Mouse (Mus musculus) hindbrain, embryonic 15.5 days (tissue): ENCODE data around the gene Tfap2a. TPM values are rescaled to one million over a fixed set of nuclear protein-coding genes. Genes with fewer than 3 reads are reported as not detected.

Experiments
- ATAC-seq: fragments of 200-750 bp; cut with Nextera tagmentation; 2 replicates; pipeline ENCODE4 v1.8.0; 2017; ENCODE audit warnings: low read depth, moderate number of reproducible peaks, moderate TSS enrichment; ENCODE audit not compliant: low FRiP score
- H3K27ac ChIP-seq: fragments of 300-500 bp; sonication (generic); replicated peaks from 2 replicates; pipeline ENCODE4 v1.5.1; 2015; ENCODE audit warnings: mild to moderate bottlenecking, inconsistent platforms
- H3K27me3 ChIP-seq: fragments of 300-500 bp; sonication (generic); 2 replicates; pipeline ENCODE4 v1.6.1; 2015; ENCODE audit warnings: control low read depth, inconsistent platforms
- H3K36me3 ChIP-seq: fragments of 300-500 bp; sonication (generic); 2 replicates; pipeline ENCODE4 v1.6.1; 2015; ENCODE audit warnings: control low read depth, inconsistent platforms
- H3K4me1 ChIP-seq: fragments of 300-500 bp; sonication (generic); replicated peaks from 2 replicates; pipeline ENCODE4 v1.6.1; 2015; ENCODE audit warnings: control low read depth, inconsistent platforms
- H3K4me2 ChIP-seq: fragments of 300-500 bp; sonication (generic); 2 replicates; pipeline ENCODE4 v1.6.1; 2015; ENCODE audit warnings: moderate library complexity, mild to moderate bottlenecking, inconsistent platforms
- H3K4me3 ChIP-seq: fragments of 300-500 bp; sonication (generic); 2 replicates; pipeline ENCODE4 v1.5.1; 2015; ENCODE audit warnings: mild to moderate bottlenecking, inconsistent platforms
- H3K9ac ChIP-seq: fragments of 300-500 bp; sonication (generic); 2 replicates; pipeline ENCODE4 v1.6.1; 2015; ENCODE audit warnings: inconsistent platforms
- H3K9me3 ChIP-seq: fragments of 300-500 bp; sonication (generic); 2 replicates; pipeline ENCODE4 v1.6.1; 2016; ENCODE audit warnings: control low read depth, inconsistent platforms
- WGBS: fragments of 180-500 bp; shearing (Covaris S2); methylation state at CpG from one replicate; pipeline ENCODE4 v1.1.7; 2015; 5-methylcytosine and 5-hydroxymethylcytosine counted together
- polyA plus RNA-seq: library from polyadenylated mRNA; unstranded; fragments of >200 nt; fragmentation: Nextera tagmentation; extraction: Ambion mirVana; gene quantifications from 2 replicates; pipeline ENCODE4 v1.2.1, GENCODE M21; 2015

Tfap2a gene
- polyA plus RNA-seq, 1 experiment from 2014 or later: 11.5 TPM

DNA sequence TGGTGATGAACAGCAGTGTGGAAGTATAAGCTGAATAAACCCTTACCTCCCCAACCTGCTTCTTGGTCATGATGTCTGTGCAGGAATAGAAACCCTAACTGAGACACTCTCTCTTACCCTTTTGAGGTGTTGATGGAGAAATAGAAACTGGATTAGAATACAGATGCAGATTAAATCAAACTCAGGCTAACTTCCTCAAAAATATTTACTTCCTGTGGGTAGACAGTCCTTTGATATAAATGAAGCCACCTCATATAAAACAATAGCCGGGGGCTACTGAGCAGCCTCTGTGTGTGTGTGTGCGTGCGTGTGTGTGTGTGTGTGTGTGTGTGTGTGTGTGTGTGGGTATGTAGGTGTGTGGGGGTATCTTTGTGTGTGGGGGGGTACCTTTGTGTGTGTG, 52.4 kb downstream of the Tfap2a start:
- Histone ChIP-seq H3K36me3 (no peaks in the 10 kb centered on the region), H3K27me3 (no peaks in the 10 kb centered on the region), H3K9me3 (no peaks in the 10 kb centered on the region), H3K9ac (no peak overlapping the region), H3K4me2 (no peak overlapping the region), H3K4me1 (no peaks in the 10 kb centered on the region), H3K27ac (no peak overlapping the region), H3K4me3 (no peak overlapping the region)
- 87% methylated on average over 3 of the region's 3 CpGs for WGBS
- ATAC-seq: no peak

DNA sequence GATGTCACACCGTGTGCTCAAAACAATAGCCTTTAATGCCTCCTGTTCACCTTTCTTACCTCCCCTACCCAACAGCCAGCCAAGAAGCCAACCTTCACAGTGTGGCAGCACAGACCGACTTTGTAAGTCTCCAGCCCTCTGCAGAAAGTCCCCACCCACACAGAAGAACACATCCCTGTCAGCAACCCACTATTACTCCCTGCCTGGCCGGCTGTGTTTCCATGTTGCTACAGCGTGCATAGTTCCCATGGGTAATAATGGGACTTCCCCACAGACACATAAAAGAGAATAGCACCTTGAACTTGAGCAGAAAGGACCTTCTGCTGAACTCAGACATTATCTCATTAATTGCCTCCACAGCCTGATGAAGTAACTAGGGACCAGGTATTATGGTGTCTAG, 61.4 kb downstream of the Tfap2a start:
- H3K27ac ChIP-seq: no peak overlapping the region
- no peaks in the 10 kb centered on the region for H3K36me3 ChIP-seq
- no peak overlapping the region for H3K4me3 ChIP-seq
- no peak overlapping the region for H3K4me2 ChIP-seq
- ATAC-seq: no peak
- H3K9ac ChIP-seq: no peak overlapping the region
- H3K27me3 ChIP-seq: peaks cover 4% of the 10 kb centered on the region; the same call in 1 of the 2 replicates
- H3K9me3 ChIP-seq: no peaks in the 10 kb centered on the region
- H3K4me1 ChIP-seq: no peaks in the 10 kb centered on the region
- 36% methylated on average over 4 of the region's 4 CpGs for WGBS

Other genes with a start within 250 kb of the Tfap2a start
- 6.6 and 6.8 TPM in 2 replicates for gene Gcnt2, start 121.4 kb upstream of the Tfap2a start, polyA plus RNA-seq